Mouse (Mus musculus) liver, postnatal 0 days (tissue): ENCODE measurements around the gene Eml2.

Source experiments
- CTCF ChIP-seq: sonication (generic); IDR thresholded peaks from 2 replicates; pipeline ENCODE4 v1.5.1; 2016; ENCODE audit warnings: antibody characterized with exemption, low read depth
- EP300 ChIP-seq: IDR thresholded peaks from 2 replicates; pipeline ENCODE4 v1.6.1; 2016; ENCODE audit warnings: antibody characterized with exemption, low read depth, mild to moderate bottlenecking

GRCm38 (mm10) chr7:19169506-19169905 lies 6.7 kb upstream of the Eml2 start:
- TF ChIP-seq CTCF (no peak), EP300 (no peak)
